Mouse (Mus musculus): ENCODE measurements at regions not wholly inside any gene's neighbourhood (a gene's known extent, or its start where the extent isn't known, plus 50 kb on each side); places are given as distances from the start of the nearest gene placed in this dataset.

GRCm38 (mm10) chr6:140178425-140179193 lies 137.4 kb upstream of the Plcz1 start:
- no peak for DNase-seq (ENCODE audit: low spot score in 2 of 2)

- DNase-seq (ENCODE audit: low spot score in 2 of 2), result no peak
Measured at GRCm38 (mm10) chr6:140172716-140173115, 131.5 kb upstream of the Plcz1 start.

GRCm38 (mm10) chr6:140169836-140170235 lies 128.6 kb upstream of the Plcz1 start:
- DNase-seq (ENCODE audit: low spot score in 2 of 2), result no peak

GRCm38 (mm10) chr6:140167182-140167581 lies 125.9 kb upstream of the Plcz1 start:
- DNase-seq (ENCODE audit: low spot score in 2 of 2), result no peak

GRCm38 (mm10) chr6:140162729-140163128 lies 121.5 kb upstream of the Plcz1 start:
- no peak for DNase-seq (ENCODE audit: low spot score in 2 of 2)

GRCm38 (mm10) chr6:140161482-140161881 lies 120.2 kb upstream of the Plcz1 start:
- no peak for DNase-seq (ENCODE audit: low spot score in 2 of 2)

GRCm38 (mm10) chr6:140160946-140161345 lies 119.7 kb upstream of the Plcz1 start:
- DNase-seq (ENCODE audit: low spot score in 2 of 2), result no peak

- peak in 1 of 2 experiments; percentile 33 for DNase-seq (ENCODE audit: low spot score in 2 of 2)
Measured at GRCm38 (mm10) chr6:140158986-140159385, 117.7 kb upstream of the Plcz1 start.

GRCm38 (mm10) chr6:140157375-140157774 lies 116.1 kb upstream of the Plcz1 start:
- no peak for DNase-seq (ENCODE audit: low spot score in 2 of 2)

- peak; percentile 48 to 63 for DNase-seq (ENCODE audit: low spot score in 2 of 2)
Measured at GRCm38 (mm10) chr6:140152418-140153176, 111.3 kb upstream of the Plcz1 start.

GRCm38 (mm10) chr6:140148628-140149245 lies 107.5 kb upstream of the Plcz1 start:
- DNase-seq (ENCODE audit: low spot score in 2 of 2), result no peak

- no peak for DNase-seq (ENCODE audit: low spot score in 2 of 2)
Measured at GRCm38 (mm10) chr6:140148138-140148537, 106.9 kb upstream of the Plcz1 start.

- no peak for DNase-seq (ENCODE audit: low spot score in 2 of 2)
Measured at GRCm38 (mm10) chr6:140147711-140148110, 106.5 kb upstream of the Plcz1 start.

GRCm38 (mm10) chr6:140133734-140134133 lies 92.5 kb upstream of the Plcz1 start:
- peak; percentile 56 to 69 for DNase-seq (ENCODE audit: low spot score in 2 of 2)

- no peak for DNase-seq (ENCODE audit: low spot score in 2 of 2)
Measured at GRCm38 (mm10) chr6:140126645-140127044, 85.4 kb upstream of the Plcz1 start.

- DNase-seq (ENCODE audit: low spot score in 2 of 2), result no peak
Measured at GRCm38 (mm10) chr6:140114024-140114423, 72.8 kb upstream of the Plcz1 start.

- no peak for DNase-seq (ENCODE audit: low spot score in 2 of 2)
Measured at GRCm38 (mm10) chr6:140112054-140112453, 70.8 kb upstream of the Plcz1 start.

GRCm38 (mm10) chr6:140108083-140108482 lies 66.8 kb upstream of the Plcz1 start:
- no peak for DNase-seq (ENCODE audit: low spot score in 2 of 2)

GRCm38 (mm10) chr6:140107628-140108027 lies 66.4 kb upstream of the Plcz1 start:
- no peak for DNase-seq (ENCODE audit: low spot score in 2 of 2)

GRCm38 (mm10) chr6:140106141-140106540 lies 64.9 kb upstream of the Plcz1 start:
- no peak for DNase-seq (ENCODE audit: low spot score in 2 of 2)

GRCm38 (mm10) chr6:140102043-140102442 lies 60.8 kb upstream of the Plcz1 start:
- no peak for DNase-seq (ENCODE audit: low spot score in 2 of 2)

- peak in 1 of 2 experiments; percentile 17 for DNase-seq (ENCODE audit: low spot score in 2 of 2)
Measured at GRCm38 (mm10) chr6:140095416-140095815, 54.2 kb upstream of the Plcz1 start.

Measured in right cerebral cortex, postnatal 10 days (tissue).